Mouse (Mus musculus): ENCODE measurements around the gene Gpr158.

Gpr158 gene

GRCm38 (mm10) chr2:21632136-21632535 is 264.8 kb downstream of the Gpr158 start:
- DNase-seq (ENCODE audit: low spot score) = no peak

GRCm38 (mm10) chr2:21665721-21666120 is 298.4 kb downstream of the Gpr158 start:
- DNase-seq (ENCODE audit: low spot score) = no peak

DNA sequence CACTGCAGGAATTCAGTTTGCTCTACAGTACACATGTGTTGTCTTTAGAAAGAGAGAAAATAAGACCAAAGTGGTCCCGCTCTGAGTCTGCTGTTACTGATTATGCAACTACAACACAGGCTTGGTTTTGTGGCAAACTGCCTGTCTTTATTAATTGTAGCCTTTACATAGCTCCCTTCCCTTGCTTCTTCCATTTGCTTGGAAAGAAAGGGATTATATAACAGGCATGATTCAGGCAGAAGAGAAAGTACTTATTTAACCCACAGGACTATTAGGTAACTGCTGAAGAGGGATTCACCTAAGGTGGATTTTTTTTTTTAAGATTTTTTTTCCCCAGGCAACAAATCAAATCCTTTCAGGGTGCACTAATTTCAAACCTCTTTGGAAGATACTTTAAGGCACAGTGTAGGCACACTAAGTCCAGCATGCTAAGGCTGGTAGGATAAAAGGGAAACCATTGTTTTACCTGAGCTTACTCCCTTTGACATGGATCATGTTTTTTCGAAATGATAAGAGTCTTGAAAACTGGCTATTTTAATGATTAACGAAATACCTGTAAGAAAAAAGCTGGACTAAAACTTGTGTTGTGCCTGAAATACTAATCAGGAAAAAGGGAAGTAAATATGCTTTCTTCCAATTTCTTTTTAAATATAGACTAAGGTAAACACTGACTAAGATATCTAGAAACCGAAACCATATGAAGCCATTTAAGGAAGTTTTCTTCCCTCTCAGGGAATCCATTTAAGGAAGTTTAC is 308.9 kb downstream of the Gpr158 start:
- no peak for DNase-seq (ENCODE audit: low spot score)

GRCm38 (mm10) chr2:21676839-21677123 is 309.4 kb downstream of the Gpr158 start:
- no peak for DNase-seq (ENCODE audit: low spot score)

GRCm38 (mm10) chr2:21680735-21681270 is 313.5 kb downstream of the Gpr158 start:
- no peak for DNase-seq (ENCODE audit: low spot score)

GRCm38 (mm10) chr2:21684736-21685135 is 317.4 kb downstream of the Gpr158 start:
- DNase-seq (ENCODE audit: low spot score) = no peak

GRCm38 (mm10) chr2:21693128-21693527 is 325.8 kb downstream of the Gpr158 start:
- no peak for DNase-seq (ENCODE audit: low spot score)

GRCm38 (mm10) chr2:21693807-21694594 is 326.7 kb downstream of the Gpr158 start:
- no peak for DNase-seq (ENCODE audit: low spot score)

DNA sequence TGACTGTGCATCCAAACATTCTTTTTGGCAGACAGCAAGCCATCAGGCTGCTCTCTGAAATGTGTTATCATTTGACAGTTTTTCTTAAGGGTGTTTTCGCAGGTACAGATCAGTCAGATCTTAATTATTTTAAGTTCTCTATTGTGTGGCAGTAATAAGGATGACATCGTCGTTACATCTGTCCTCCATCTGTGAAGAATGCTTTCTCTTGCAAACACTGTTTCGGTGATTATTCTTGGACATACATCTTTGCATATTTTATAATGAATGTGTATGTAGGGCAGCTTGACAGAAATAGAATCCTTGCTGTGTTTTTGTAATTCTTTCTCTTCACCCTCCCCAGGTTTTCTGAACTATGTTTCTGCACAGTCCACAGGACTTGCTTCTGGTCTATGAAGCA is 360.7 kb downstream of the Gpr158 start:
- DNase-seq (ENCODE audit: low spot score) = no peak

GRCm38 (mm10) chr2:21783721-21784120 is 416.4 kb downstream of the Gpr158 start:
- no peak for DNase-seq (ENCODE audit: low spot score)

DNA sequence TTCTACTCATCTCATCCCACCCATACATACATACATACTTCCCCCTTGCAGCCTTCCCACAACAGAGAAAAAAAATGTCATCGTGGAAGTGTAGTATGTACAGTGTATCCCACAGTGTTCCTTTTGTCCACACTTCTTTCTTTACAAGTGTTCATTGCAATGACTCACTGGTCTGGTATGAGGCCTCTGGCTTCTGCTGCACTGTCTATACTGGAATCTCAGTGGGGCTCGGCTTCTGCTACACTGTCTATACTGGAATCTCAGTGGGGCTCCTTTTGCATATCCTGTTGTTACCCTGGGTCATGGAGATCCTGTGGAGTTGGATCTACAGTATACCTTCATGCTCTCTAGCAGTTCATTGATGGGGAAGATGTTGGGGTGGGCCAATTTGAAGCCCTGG is 425.8 kb downstream of the Gpr158 start:
- no peak for DNase-seq (ENCODE audit: low spot score)

- DNase-seq (ENCODE audit: low spot score) = no peak
Measured at GRCm38 (mm10) chr2:21799616-21800015, 432.3 kb downstream of the Gpr158 start.

DNA sequence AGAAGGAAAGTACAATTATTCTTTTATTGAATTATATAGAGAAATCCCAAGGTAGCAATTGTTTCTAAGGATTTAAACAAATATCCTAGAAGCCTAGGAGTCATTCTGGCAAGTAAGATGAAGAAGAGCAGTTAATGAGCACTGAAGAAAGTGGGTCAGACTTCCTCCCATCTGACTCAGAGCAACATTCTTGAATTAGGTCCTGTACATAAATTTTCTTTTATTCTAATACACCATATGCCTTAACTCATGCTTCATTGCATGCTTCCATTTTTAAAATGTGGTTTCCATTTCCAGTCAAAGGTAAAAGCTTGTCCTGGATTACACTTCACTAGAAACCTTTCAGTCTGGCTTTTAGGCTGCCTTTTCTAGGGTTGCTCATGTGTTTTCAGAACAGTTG is 432.7 kb downstream of the Gpr158 start:
- no peak for DNase-seq (ENCODE audit: low spot score)

GRCm38 (mm10) chr2:21808510-21808909 is 441.2 kb downstream of the Gpr158 start:
- no peak for DNase-seq (ENCODE audit: low spot score)

DNA sequence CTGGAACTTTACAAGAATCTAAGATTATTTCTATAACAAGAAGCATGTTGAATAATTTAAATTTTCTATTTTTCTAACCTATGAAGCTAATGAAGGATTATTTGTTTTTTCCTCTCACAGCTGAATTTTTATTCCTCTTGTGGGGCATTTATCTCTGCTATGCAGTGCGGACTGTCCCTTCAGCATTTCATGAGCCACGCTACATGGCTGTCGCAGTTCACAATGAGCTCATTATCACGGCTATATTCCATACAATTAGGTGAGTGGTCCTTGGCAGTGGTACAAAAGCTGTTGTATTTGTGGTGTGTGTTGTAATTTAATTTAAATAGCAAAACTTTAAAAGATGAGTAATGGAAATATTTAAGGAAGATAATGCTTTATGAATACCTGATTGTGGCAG is 443.1 kb downstream of the Gpr158 start:
- DNase-seq (ENCODE audit: low spot score) = no peak

GRCm38 (mm10) chr2:21864061-21864460 is 496.7 kb downstream of the Gpr158 start:
- DNase-seq (ENCODE audit: low spot score) = no peak
